Mouse (Mus musculus): Measurements from ENCODE around the gene Hmgb1.

Hmgb1 gene

DNA sequence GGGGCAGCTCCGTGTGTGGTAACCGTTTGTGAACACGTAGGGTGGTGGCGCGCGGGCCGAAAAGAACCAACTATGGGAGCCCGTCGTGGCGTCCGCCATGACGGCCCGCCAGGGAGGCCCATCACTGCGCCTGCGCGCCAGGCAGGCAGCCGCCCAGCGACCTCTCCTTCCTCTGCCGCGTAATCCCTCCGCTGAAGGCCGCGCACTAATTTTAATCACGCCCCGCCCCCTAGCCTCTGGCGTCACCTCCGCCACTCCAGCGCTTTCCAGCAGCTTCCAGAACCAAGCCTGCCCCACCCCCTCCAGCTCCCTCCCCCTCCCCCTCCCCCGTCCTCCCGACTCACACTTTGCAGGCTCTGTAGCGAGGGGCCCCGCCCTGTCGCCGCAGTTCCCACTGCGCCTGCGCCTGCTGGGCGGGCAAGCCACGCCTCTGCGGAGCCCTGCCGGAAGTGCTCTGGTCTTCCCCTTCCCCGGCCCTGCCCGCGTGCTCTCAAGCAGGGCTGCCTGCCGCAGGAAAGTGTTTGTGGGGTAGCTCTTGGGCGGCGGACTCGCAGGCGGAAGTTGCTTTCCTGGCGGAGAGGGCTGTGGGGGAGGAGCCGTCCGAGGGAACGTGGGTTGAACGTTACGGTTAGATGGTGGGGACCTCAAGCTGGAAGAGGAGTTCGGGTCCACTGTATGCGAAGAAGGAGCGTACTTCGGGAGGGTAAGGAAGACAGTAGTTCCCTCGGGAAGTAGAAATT is at the start of gene Hmgb1, which contains the start of gene Uspl1:
Hmgb1 (minus strand) TSS at position 386 of the 740 bp plus-strand sequence.
Uspl1 (plus strand) TSS at position 247 of the 740 bp plus-strand sequence.
- DNase-seq (ENCODE audit: low read depth, low spot score), result peak; percentile 97

DNA sequence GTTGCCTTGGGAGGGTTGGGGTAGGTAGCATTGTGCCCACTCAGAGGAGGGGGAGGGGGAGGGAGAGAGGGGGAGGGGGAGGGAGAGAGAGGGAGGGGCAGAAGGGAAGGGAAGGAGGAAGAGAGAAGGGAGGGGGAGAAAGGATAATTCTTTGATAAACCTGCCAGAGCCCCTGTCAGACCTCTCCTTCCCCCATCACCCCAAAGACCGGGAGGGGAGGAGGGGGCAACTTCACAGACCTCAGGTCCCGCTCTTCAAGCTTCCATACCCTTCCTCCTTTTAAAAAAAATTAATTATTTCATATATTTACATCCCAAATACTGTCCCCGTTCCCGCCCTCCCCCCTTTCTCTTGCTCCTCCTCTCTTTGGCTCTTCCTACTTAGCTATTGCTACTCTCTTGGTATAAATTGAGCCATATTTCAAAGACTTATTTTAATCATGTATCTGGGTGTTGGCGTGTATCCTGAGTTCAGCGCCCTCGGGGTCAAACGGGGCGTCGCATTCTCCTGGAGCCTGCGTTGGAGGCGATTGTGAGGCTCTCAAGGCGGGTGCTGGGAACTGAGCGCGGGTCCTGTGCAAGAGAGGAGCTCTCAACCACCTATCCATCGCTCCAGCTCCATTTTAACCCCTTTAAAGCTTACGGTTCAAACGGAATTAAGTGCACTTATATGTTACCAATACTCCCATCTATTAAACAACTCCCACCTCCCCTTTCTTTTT is 45.5 kb upstream of the Hmgb1 start:
- no peak for DNase-seq (ENCODE audit: low read depth, low spot score)

DNA sequence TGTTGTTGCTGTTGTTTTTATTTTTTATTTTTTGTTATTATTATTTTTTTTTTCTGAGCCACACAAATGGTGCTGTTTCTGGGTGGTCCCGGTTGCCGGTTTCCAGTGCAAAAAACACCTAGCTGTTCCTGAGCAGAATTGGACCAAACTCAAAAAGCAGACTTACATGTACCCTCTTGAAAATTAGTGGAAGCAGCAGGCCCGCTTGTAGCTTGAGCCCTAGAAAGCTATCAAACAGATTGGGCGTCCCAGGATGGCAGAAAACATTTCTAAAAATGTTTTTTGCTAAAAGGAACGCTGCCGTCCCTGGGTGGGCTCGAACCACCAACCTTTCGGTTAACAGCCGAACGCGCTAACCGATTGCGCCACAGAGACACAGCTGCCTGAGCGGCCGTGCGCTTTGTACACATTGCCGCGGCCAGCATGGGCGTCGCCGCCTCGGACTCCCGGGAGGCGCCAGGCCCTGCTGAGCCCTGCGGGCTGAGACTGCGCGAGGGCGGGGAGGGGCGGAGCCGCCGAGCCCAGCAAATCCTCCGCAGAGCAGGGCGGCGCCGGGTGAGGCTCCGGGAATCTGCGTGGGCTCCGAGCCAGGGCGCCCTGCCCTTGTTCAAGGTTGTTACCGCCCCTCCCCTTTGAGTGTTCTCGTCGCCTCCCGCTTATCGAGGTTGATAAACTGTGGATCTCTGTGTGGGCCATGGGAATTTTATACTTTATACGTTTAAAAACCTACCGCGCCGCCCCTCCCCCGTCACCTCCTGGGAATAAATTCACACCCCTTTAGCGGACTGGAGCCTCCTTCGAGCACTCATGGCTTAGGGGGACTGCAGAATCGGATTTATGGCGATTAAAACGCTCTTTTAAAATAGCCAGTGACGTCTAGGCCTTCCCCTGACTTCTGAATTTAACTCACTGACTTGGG is 44.7 kb upstream of the Hmgb1 start:
- DNase-seq (ENCODE audit: low read depth, low spot score), result peak; percentile 85

DNA sequence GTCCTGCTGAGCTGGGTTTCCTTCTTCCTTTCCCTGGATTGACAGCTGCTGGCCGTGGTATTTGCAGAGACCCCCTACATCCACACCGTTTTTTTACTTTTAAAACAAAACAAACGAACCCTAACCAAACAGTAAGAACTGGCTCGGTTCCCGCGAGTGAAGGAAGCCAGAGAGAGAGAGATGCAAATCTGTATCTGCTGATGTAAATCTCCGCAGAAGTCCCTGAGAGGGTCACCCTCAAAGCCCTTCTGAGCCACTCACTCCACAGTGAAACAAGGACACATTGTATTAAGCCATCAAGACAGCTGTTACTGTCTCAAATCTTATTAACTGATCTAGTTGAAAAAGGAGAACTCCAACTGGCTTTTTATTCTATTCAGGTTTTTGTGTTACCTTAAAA is 40.4 kb upstream of the Hmgb1 start:
- no peak for DNase-seq (ENCODE audit: low read depth, low spot score)

DNA sequence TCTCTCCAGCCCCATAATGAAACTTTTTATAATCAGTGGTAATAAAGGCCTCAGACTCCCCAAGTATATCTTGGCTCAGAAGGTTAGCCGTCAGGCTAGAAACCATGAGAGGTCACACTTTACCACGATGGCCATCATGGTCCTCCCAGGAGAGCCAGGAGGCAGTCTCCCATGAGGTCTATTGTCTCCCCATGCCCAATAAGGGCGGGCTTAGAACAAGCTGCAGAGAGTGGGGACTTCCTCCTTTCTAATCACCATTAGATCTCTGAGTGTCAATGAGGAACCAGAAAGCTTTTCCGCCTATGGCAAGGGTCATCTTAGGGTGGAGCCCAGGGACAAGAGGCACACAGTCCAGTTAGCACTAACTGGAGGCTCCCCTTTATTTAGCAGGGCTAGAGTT is 37.1 kb upstream of the Hmgb1 start:
- no peak for DNase-seq (ENCODE audit: low read depth, low spot score)

DNA sequence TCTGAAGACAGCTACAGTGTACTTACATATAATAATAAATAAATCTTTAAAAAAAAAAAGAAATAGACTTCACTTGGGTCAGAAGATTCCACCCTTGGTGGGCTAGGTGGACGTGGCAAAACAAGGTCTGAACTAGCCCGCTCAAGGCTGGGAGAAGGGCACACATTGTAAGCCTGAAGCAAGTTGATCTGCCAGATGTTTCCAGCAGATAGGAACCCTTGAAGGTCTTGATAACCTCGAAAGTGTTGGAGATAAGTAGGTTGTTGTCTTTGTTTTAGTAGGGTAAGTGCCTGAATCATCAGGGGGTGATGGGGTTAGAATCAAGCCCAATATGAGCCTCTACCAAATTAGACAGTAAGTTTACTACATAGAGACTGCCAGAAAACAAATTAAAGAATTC is 35.2 kb upstream of the Hmgb1 start:
- no peak for DNase-seq (ENCODE audit: low read depth, low spot score)

DNA sequence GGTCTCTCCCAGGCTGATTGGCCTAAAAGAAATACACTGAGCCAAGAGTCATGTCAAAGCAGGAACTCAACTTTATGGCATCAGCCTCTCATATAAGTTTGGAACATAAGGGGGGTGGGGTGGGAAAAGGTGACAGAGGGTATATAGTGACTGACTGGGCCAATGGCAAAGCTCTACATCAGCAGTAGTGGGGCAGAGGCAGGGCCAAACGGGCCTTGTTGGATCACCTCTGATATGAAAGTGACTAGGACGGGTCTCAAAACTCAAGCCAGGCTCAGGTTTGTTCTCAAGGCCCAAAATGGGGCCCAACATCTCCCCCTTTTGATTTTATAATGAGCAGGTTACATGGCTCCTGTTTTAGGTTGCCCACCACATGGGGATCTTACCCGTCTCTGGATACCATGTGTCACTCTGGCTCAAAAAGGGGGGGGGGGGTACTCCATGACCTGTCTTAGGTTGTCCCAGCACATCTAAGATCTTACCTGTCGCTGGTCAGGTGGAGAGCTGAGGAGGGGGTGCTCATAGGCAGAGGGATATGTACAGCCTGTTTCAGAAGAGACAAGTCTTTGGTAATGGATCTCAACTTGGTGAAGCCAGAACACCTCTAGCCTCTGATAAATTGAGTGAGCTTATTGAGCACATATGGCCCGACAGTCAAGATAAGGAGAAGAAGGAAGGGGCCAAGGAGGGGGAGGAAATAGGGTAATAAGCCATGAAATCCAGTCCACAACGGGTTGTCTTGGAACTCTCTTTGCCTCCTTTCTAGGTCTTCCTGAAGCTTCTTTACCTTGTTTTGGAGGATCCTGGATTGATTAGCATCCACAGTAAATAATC is 33.5 kb upstream of the Hmgb1 start:
- DNase-seq (ENCODE audit: low read depth, low spot score), result no peak

DNA sequence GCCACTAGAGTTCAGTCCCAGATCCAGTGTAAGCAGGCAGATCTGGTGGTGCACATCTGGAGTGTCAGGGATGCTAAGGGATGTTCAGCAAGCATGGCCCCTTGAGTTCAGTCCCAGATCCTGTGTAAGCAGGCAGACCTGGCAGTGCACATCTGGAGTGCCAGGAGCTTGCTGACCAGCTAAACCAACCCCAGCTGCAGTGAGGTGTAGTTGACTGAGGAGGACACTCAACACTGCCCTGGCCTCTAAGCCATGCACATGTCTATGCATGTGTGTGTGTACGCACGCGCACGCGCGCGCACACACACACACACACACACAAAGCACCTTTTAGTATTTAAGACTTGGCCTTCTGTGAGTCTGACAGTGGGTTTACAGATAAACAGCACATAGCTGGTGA is 31.3 kb upstream of the Hmgb1 start:
- no peak for DNase-seq (ENCODE audit: low read depth, low spot score)

DNA sequence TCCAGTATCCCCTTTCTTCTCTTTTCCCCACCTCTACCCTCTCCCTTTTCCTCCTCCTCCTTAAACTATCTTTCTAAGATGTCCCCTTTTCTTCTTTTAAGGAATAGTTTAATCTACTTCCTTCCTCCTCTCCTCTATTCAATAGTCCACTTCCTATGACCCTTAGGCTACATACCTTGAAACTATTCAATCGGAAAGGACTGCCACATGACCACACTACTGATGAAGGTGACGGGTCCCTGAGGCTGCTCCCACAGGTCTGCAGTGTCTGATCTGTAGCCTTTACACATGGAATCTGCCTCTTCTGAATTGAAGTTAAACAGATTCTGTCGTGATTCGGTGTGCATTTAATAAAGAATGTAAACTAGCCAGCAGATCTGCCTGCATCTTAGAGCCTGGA is 28.5 kb upstream of the Hmgb1 start:
- no peak for DNase-seq (ENCODE audit: low read depth, low spot score)

DNA sequence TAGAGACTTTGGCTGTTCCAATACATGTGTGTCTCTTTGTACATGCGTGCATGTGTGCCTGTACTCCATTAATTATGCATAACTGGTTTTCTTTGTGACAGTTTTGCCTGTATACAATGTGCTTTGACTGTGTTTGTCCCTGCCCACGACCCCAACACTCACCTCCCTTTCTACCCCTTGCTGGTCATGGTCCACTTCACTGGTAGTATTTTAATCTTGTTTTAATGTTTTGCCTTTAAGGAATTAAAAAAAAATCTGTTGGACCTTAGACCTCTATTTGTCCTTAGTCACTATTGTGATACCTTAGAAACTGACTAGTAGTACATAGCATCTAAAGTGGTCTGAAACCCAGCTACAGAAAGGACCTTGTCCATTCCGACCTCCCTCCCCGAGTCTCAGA is 26.8 kb upstream of the Hmgb1 start:
- DNase-seq (ENCODE audit: low read depth, low spot score), result no peak

DNA sequence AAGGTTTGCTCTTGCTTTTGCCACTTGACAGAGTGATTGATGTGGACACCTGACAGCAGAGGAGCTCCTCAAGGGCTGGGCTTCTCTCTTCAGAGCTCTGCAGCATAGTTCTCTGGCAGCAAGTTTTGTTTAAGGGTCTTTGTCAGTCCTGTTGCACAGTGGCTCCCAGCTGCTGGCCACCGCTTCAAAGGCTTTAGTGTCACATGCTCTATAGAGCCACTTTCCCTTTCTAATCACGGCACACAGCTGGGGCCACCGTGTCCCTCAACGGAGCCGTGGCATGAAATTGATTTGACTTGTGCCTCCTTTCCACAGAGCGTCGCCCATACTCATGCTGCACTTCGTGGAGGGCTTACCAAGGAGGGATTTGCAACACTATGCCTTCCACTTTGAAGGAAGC is 25.0 kb upstream of the Hmgb1 start:
- DNase-seq (ENCODE audit: low read depth, low spot score), result no peak

DNA sequence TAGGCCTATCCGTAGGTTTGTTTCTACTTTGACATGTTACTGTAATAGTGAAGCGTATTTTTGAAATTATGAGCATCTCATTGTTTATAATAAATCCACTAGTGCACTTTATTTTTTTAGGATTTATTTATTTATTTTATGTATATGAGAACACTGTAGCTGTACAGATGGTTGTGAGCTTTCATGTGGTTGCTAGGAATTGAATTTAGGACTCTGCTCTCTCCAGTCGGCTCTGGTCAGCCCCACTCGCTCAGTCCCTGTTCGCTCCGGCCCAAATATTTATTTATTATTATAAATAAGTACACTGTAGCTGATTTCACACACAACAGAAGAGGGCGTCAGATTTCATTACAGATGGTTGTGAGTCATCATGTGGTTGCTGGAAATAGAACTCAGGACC is 24.5 kb upstream of the Hmgb1 start:
- no peak for DNase-seq (ENCODE audit: low read depth, low spot score)

DNA sequence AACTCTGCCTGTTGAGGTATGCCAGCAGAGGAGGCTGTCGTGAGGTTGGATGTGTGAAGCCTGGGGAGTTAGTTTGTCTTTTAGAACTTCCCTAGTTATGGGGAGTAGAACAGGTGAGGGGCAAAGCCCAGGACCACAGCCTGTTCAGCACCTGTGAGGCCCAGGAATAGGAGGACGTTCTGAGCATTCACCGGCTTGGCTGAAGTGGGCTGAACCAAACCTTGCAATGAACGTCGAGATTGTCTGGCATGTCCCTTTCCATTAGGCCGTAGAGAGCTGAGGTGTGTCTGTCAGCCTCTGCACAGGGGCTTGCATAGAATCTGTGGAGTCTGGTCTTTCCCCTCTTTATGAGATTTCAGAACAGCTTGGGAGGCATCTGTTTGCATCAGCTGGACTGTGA is 23.4 kb upstream of the Hmgb1 start:
- no peak for DNase-seq (ENCODE audit: low read depth, low spot score)

DNA sequence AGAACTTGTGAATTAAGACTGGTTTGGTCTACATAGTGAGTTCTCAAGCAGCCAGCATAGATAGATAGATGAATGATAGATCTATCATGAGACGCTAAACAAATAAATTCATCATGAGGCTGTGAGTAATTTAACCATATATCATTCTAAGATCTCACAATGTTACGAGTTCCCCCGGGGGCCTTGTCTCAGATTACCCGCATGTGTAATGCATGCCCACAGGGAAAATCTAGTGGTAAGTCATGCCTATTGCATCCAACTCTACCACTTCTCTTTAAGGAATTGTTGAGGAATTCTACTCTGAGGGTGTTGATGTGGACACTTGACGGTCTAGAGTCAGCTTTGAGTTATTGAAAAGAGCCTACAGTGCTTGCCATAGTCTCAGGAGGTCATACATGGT is 22.0 kb upstream of the Hmgb1 start:
- no peak for DNase-seq (ENCODE audit: low read depth, low spot score)

DNA sequence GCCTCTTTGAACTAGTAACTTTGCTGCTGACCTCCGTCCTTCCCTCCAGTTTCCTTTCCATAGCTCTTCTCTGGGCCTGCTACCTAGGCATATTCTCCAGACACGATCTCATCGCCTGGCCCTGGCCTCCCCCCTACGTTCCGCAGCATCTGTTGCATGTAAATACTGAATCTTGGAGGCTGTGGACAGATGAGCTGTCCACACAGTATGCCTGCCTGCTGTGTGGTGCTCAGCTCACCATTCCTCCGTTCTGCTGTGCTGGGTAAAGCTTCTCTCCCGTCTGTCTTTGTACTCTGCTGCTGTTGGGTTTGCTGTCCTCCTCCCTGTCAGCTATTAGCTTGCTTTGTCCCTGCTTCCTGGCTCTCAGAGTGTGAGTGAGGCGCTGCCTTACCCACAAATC is 21.0 kb upstream of the Hmgb1 start:
- no peak for DNase-seq (ENCODE audit: low read depth, low spot score)

DNA sequence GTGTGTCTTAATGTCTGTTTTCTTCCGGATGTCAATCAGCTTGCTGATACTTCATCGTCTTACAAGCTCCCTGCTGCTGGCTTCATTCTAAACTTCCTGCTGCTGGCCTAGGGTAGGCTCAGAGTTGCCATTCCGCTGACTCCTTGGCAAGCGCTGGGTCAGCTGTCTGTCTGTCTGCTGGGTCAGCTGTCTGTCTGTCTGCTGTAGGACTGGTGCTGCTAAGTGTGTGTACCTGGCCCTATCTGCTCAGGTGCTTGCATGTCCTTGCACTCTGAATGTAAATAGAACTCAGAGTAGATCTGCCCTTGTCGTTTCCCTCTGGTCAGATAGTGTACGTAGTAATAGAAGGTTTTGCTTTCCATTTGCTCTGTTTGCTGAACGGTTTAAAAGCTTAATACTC is 20.5 kb upstream of the Hmgb1 start:
- no peak for DNase-seq (ENCODE audit: low read depth, low spot score)

DNA sequence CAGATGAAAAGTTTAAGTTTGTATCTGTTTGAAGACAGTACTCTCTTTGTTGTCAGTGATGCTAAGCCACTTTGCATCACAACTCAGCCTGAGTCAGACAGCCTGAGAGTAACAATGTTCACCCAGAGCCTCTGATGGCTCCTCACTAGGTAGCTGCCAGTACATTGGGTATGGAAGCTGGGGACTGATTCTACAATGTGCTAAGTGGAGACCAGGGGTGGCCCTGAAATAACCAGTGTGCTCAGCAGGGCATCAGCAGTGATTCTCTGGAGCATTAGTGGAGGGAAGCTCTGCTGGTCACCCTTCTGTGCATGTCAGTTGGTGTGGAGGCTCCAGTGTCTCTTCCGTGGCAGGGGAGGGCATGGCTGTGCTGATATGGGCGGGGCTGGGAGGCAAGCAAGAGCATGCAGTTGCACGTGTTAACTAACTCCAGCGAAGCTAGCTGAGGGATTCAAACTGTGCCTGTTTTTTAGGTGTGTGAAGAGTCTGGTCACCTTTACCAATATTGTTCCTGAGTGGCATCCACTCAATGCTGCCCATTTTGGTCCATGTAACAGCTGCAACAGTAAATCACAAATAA is 19.6 kb upstream of the Hmgb1 start:
- no peak for DNase-seq (ENCODE audit: low read depth, low spot score)

DNA sequence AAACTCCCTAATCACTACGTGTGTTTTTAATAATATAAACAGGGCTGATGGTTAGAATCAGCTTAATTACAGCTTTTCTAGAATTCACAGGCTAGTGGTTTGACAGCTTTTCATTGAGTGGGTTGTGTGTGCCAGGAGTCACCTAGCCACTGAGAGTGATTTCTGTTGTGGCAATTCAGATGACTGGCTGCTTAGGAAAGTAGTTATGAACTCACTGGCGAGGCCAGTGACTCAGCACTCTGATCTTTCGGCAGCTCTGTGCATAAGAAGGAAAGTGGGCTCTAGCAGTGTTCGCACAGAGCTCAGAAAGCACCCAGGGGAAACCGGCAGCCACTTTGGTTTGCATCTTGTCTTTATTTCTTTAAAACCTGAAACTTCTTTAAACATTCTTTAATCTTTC is 18.7 kb upstream of the Hmgb1 start:
- DNase-seq (ENCODE audit: low read depth, low spot score), result no peak

DNA sequence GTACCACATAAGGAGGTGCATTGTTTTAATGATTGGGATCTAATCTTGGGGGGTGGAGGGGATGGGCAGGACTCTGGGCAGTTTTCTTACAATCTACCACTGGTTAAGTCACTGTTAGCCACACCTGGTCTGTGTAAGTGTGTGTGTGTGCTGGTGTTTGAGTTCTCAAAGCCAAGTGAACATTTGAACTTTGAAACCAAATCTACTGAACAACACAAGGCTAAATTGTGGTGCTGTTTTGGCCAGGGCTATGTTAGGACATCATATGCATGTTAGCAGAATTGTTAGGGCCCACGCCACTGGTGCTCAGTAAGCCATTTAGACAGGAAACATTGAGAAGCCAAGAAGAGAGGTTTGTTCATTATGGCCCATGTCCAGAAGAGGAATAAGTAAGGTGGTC is 14.5 kb upstream of the Hmgb1 start:
- no peak for DNase-seq (ENCODE audit: low read depth, low spot score)

DNA sequence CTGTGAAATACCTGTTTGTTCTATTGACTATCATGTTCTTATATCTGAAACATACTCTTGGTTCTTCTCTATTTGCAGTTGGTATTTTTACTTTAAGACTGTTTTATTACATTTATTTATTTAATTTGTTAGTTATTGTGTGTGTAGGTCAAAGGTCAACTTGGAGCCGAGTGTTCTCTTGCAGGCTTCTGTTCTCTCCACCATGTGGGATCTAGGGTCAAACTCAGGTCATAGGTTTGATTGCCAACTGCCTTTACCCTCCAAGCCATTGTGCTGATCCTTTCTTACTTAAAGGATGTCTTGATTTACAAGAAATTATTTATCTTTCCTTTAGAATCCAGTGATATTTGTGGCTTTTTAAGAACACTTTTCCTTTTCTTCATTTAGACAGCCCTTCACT is 12.3 kb upstream of the Hmgb1 start:
- DNase-seq (ENCODE audit: low read depth, low spot score), result no peak

DNA sequence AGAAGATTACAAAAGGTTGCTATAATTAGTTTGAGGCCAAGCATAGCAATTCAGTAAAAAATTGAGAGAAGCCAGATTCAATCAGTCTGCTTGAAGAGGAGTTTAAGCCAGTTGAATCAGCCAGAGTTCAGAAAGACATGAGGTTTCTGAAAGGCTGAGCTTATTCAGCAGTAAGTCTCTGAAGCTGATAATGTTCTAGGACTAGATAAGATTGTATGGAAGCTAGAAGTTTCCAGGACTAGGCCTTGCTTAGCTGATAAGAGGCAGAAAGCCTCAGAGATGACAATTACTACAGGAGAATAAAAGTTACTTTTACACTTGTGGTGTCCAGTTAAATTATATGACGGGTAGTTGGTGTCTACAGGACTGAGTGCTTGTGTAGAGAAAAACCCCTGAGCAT is 5.9 kb upstream of the Hmgb1 start:
- DNase-seq (ENCODE audit: low read depth, low spot score), result no peak

Data from c-Kit-negative CD71-positive TER-119-positive erythroid progenitor cells, embryonic 14.5 days (primary cell).